Mouse (Mus musculus) stomach, embryonic 16.5 days (tissue): Measurements from ENCODE around the gene Ralgapb. TPM values are rescaled to one million over a fixed set of nuclear protein-coding genes. Genes with fewer than 3 reads are reported as not detected.

Experiments used
- ATAC-seq: fragments of 200-750 bp; cut with Nextera tagmentation; 2 replicates; pipeline ENCODE4 v1.8.0; 2017; ENCODE audit warnings: moderate number of reproducible peaks, moderate TSS enrichment; ENCODE audit not compliant: insufficient read depth, low FRiP score
- H3K27ac ChIP-seq: fragments of 300-500 bp; sonication (generic); 2 replicates; pipeline ENCODE4 v1.5.1; 2014; ENCODE audit warnings: low read length
- H3K27me3 ChIP-seq: fragments of 300-500 bp; sonication (generic); 2 replicates; pipeline ENCODE4 v1.6.1; 2014; ENCODE audit warnings: low read length, control low read depth, mixed read lengths; ENCODE audit not compliant: control insufficient read depth, insufficient read depth
- H3K36me3 ChIP-seq: fragments of 300-500 bp; sonication (generic); 2 replicates; pipeline ENCODE4 v1.6.1; 2014; ENCODE audit warnings: low read length; ENCODE audit not compliant: control insufficient read depth, insufficient read depth
- H3K4me1 ChIP-seq: fragments of 300-500 bp; sonication (generic); 2 replicates; pipeline ENCODE4 v1.6.1; 2014; ENCODE audit warnings: low read length, control low read depth, mixed read lengths; ENCODE audit not compliant: control insufficient read depth, insufficient read depth
- H3K4me2 ChIP-seq: fragments of 300-500 bp; sonication (generic); 2 replicates; pipeline ENCODE4 v1.6.1; 2014; ENCODE audit warnings: low read depth, low read length, mixed read lengths
- H3K4me3 ChIP-seq: fragments of 300-500 bp; sonication (generic); replicated peaks from 2 replicates; pipeline ENCODE4 v1.5.1; 2014; ENCODE audit warnings: mild to moderate bottlenecking, low read length
- H3K9ac ChIP-seq: fragments of 300-500 bp; sonication (generic); 2 replicates; pipeline ENCODE4 v1.6.1; 2014; ENCODE audit warnings: low read length
- H3K9me3 ChIP-seq: fragments of 300-500 bp; sonication (generic); replicated peaks from 2 replicates; pipeline ENCODE4 v1.6.1; 2016; ENCODE audit warnings: low read length, control low read depth; ENCODE audit not compliant: control insufficient read depth
- WGBS: fragments of 180-500 bp; shearing (Covaris S2); extraction: QIAGEN DNeasy Blood & Tissue Kit; methylation state at CpG from one replicate; pipeline ENCODE4 v1.1.7; 2014; 5-methylcytosine and 5-hydroxymethylcytosine counted together
- polyA plus RNA-seq: library from polyadenylated mRNA; unstranded; fragments of >200 nt; fragmentation: Nextera tagmentation; extraction: Ambion mirVana; gene quantifications from 2 replicates; pipeline ENCODE4 v1.2.1, GENCODE M21; 2015

Gene Ralgapb
- 12.5 and 13.2 TPM in 2 replicates for polyA plus RNA-seq

DNA sequence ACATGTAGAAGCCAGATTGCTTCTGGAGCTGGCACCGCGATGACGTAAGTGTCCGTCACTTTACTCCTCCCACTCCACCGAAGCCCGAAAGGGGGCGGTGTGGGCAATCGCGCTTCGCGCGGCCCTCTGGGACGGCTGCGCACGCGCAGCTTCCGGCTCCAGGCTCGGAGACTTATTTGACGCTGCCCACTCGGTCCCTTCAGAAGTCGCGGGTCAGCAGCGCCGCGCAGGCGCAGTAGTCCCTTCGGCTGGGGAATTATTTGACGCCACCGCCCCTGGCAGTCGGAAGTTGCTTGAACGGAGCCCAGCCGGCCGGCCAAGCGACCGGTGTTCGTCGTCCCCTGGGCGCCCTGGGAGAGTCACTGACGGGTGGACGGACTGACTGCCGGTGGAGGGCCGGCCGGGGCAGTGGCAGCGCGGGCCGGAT lies at the start of gene Ralgapb:
TSS of gene Ralgapb (plus strand) at position 254 of the 427 bp plus-strand sequence.
- Histone ChIP-seq H3K4me1 (peaks cover 16% of the 10 kb centered on the region), H3K4me2 (peak within 1 kb of the TSS; percentile 94), H3K4me3 (peak within 1 kb of the TSS; percentile 91), H3K9me3 (no peaks in the 10 kb centered on the region), H3K27me3 (no peaks in the 10 kb centered on the region), H3K36me3 (no peaks in the 10 kb centered on the region), H3K9ac (peak within 1 kb of the TSS; percentile 94), H3K27ac (peak within 1 kb of the TSS; percentile 89)
- WGBS: 0% methylated on average over 46 of the region's 46 CpGs
- ATAC-seq: peak; percentile 91

DNA sequence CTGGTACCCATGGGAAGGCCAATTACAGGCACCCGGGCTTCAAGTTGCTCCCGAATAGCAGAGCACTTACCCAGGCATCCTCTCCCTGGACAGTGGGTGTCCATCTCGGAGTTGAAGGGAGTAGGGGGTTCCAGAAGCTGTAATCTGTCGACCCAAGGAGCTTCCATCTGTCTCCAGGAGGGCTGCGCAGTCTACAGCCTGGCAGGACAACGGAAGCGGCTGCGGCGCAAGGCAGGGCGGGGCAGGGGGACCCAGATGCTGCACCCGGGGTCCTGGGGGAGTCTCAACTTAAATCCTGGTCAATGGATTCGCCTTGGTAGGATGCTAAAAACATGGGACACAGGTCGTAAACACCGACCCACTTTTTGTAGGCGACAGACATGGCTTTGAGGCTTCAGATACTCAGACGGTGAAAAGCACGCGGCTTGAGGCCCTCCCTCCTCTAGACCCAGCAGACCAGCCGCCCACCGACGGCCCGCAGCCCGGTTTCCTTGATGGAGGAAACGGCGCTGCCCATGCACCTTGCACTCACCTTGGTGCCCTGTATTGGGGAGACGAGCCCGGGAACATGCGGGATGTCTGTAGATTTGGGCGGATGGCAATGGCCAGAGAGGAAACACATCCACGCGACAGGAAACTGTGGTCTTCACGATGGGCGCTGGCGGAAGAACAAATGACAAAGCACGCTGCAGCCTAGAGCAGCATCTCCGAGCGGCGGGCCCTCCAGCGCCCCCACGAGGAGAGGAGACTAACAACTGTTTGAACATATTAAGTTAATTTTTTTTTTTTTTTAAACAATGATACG lies 48.6 kb upstream of the Ralgapb start:
- peak overlapping the region; percentile 79 for H3K4me3 ChIP-seq
- ATAC-seq: peak; percentile 87

DNA sequence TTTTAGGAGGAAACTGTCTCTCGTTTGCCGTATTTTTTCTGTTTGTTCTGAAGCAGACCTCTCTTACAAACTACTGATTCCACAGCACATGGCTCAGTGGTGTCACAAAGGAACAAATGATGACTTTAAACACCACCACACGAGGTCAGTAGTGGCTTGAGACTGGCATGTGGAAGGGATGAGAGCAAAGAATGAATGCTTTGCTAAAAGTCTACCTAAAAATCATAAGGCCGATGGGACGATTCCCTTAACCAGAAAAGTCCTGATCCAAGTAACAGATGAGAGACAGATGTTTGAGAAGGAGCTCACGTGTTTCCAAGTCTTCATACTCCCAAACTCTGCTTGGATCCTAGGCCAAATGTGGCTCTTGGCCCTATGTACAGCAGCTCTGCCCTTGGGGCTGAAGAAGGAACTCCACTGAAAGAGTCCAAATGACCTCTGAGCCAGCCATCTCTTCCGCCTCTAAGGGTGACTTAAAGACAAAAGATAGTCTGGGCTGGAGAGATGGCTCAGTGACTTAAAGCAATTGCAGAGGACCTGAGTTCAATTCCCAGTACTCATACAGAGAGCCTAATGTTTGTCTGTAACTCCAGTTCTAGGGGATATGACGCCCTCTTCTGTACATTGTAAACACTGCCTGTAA lies 47.8 kb upstream of the Ralgapb start:
- Histone ChIP-seq H3K4me1 (peaks cover 17% of the 10 kb centered on the region), H3K9me3 (no peaks in the 10 kb centered on the region), H3K4me2 (peak overlapping the region; percentile 66), H3K27ac (peak overlapping the region; percentile 21; the same call in 1 of the 2 replicates), H3K9ac (peak overlapping the region; percentile 53), H3K27me3 (no peaks in the 10 kb centered on the region), H3K4me3 (peak overlapping the region; percentile 79), H3K36me3 (peaks cover 18% of the 10 kb centered on the region)
- peak; percentile 41; the same call in 1 of the 2 replicates for ATAC-seq
- WGBS: 32% methylated on average over 8 of the region's 8 CpGs

More for the DNA sequence above, 48.6 kb upstream of the Ralgapb start:
- WGBS: under 1% methylated on average over 41 of the region's 41 CpGs
- H3K27ac ChIP-seq: peak overlapping the region; percentile 68
- peaks cover 23% of the 10 kb centered on the region for H3K36me3 ChIP-seq
- no peaks in the 10 kb centered on the region for H3K27me3 ChIP-seq
- peak overlapping the region; percentile 66 for H3K4me2 ChIP-seq
- peaks cover 17% of the 10 kb centered on the region for H3K4me1 ChIP-seq
- peak overlapping the region; percentile 91 for H3K9ac ChIP-seq
- no peaks in the 10 kb centered on the region for H3K9me3 ChIP-seq

DNA sequence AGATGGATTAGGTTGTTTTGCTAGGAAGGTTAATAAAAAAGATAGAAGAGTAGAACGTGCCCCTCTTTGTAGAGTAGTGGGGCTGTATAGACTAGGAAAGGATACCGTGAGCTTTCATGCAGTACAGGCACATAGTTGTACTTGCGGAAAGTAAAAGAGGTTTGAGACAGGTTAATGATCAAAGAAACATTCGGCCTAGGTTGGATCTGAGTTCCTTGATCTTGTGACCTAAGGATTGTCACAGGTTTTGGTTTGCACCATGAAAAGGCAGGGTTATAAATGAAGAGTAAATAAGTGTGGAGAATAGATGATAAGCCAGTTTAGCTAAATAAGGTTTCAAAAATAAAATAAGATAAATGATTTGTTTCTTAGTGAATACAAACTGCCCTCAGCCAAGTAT lies 45.5 kb upstream of the Ralgapb start:
- 0 out of 2 replicates have a peak, but pooled peaks cover 6% of the 10 kb centered on the region for H3K4me1 ChIP-seq
- 75% methylated on average over 4 of the region's 4 CpGs for WGBS
- no peak for ATAC-seq
- H3K9me3 ChIP-seq: no peaks in the 10 kb centered on the region
- H3K4me2 ChIP-seq: no peak overlapping the region
- no peak overlapping the region for H3K27ac ChIP-seq
- H3K36me3 ChIP-seq: peaks cover 3% of the 10 kb centered on the region; the same call in 1 of the 2 replicates
- no peaks in the 10 kb centered on the region for H3K27me3 ChIP-seq
- no peak overlapping the region for H3K4me3 ChIP-seq
- H3K9ac ChIP-seq: no peak overlapping the region

DNA sequence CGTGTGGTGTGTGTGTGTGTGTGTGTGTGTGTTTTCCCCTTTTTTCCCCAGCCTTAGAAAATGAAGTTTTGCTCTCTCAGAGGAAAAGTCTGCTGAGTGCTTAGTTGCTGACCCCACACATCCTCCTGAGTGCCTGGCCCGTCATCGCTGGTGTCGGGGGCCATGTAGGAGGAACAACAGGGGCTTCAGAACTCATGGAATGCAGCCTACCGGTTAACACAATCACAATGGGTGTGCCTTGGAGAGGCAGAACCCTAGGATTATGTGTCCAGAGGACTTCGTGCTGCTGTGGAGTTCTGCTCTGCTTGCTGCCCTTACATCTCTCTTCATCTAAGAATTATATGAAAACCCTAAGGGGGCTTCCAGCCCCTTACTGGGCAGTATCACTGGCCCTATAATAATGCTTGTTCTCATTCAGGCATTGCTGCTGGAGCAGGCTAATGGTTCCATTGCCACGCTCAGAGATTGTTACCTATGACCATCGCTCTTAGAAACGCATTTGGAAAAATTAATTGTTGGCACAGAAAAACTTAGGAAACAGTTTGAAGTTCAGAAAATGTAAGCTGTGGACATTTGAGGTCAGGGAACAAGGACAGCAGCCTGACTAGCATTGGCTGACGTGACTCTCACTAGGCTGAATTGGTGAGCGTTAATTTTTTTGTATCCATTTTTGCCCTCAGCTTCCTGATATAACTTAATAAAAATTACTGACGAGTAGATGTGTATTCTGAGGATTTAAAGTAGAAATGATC lies 44.4 kb upstream of the Ralgapb start:
- Histone ChIP-seq H3K27ac (no peak overlapping the region), H3K27me3 (no peaks in the 10 kb centered on the region), H3K4me3 (no peak overlapping the region), H3K4me2 (no peak overlapping the region), H3K36me3 (no peaks in the 10 kb centered on the region), H3K9me3 (no peaks in the 10 kb centered on the region), H3K4me1 (no peaks in the 10 kb centered on the region), H3K9ac (no peak overlapping the region)
- ATAC-seq: no peak
- 74% methylated on average over 12 of the region's 12 CpGs for WGBS

DNA sequence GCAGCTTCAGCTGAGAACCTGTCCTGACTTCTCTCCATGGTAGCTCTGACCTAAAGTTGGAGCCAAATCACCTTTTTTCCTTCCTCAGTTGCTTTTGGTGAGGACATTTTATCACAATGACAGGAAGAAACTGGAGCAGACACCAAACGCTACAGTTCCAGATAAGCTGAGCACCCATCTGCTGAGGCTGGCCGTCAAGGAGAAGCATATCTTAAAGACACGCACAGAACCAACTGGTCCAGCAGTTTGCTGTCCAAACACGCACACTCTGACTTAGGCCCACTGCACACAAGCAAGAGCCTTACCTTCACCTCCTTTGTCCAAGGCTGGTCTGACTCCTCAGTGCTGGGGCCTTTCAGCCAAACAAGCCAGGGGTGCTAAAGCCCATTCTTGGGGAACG lies 42.0 kb upstream of the Ralgapb start:
- 77% methylated on average over 5 of the region's 5 CpGs for WGBS
- H3K27ac ChIP-seq: no peak overlapping the region
- no peaks in the 10 kb centered on the region for H3K9me3 ChIP-seq
- H3K4me1 ChIP-seq: no peaks in the 10 kb centered on the region
- no peaks in the 10 kb centered on the region for H3K27me3 ChIP-seq
- no peak overlapping the region for H3K9ac ChIP-seq
- no peak overlapping the region for H3K4me3 ChIP-seq
- no peak overlapping the region for H3K4me2 ChIP-seq
- ATAC-seq: no peak
- H3K36me3 ChIP-seq: no peaks in the 10 kb centered on the region

DNA sequence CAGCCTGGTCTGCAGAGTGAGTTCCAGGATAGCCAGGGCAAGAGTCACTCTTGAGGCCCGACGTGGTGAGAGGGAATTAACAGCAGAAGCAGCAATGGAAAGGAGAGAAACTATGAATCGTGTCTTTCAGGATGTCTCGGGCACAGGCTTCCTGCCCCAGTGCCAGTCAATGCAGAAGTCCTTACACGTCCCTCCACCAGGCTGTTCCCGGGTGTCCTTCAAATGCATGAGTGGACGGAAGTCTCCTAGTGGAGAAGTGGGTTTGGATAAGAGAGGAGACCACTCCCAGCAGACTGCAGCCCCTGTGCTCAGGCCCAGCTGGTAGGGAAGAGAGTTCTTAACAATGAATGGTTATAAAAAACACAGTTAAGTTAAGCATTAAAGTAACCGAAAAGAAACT lies 41.3 kb upstream of the Ralgapb start:
- Histone ChIP-seq H3K9ac (no peak overlapping the region), H3K9me3 (no peaks in the 10 kb centered on the region), H3K27me3 (no peaks in the 10 kb centered on the region), H3K4me3 (no peak overlapping the region), H3K36me3 (no peaks in the 10 kb centered on the region), H3K27ac (no peak overlapping the region), H3K4me2 (no peak overlapping the region), H3K4me1 (0 out of 2 replicates have a peak, but pooled peaks cover 2% of the 10 kb centered on the region)
- WGBS: 86% methylated on average over 8 of the region's 8 CpGs
- ATAC-seq: no peak

DNA sequence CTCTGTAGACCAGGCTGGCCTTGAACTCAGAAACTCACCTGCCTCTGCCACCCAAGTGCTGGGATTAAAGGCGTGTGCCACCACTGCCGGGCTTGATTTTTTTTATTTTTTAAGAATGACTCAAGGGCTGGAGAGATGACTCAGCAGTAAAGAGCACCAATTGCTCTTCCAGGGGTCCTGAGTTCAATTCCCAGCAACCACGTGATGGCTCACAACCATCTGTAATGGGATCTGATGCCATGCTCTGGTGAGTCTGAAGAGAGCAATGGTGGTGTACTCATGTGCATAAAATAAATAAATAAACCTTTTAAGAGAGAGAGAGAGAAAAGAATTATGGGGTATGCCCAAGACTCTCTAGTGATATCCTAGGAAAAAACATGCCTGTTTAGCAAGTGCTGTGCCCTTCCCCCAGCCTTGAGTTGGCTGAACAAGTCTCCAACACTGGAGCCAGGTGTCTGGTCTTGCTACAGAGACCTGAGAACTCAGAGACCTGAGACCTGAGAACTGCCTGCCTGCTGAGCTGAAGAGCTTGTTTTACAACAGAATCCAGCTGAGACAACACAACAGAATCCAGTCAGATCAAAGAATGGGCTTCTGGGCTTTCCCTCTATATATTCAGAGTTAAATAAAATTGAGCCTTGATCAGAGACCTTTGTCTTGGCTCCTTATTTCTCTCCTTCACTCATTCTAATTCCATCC lies 40.0 kb upstream of the Ralgapb start:
- ATAC-seq: no peak
- H3K9ac ChIP-seq: no peak overlapping the region
- H3K36me3 ChIP-seq: no peaks in the 10 kb centered on the region
- 0 out of 2 replicates have a peak, but pooled peaks cover 2% of the 10 kb centered on the region for H3K4me1 ChIP-seq
- no peaks in the 10 kb centered on the region for H3K9me3 ChIP-seq
- WGBS: 83% methylated on average over 3 of the region's 3 CpGs
- H3K27me3 ChIP-seq: 0 out of 2 replicates have a peak, but pooled peaks cover under 1% of the 10 kb centered on the region
- no peak overlapping the region for H3K27ac ChIP-seq
- no peak overlapping the region for H3K4me3 ChIP-seq
- H3K4me2 ChIP-seq: no peak overlapping the region
